Mouse (Mus musculus) ZHBTc4 (cell line): ENCODE data around the gene Olfr122.

ENCODE experiments used
- DNase-seq: peaks from one replicate; pipeline ENCODE4 v3.0.0-alpha.2; 2011; ENCODE audit warnings: low read depth, low spot score

The Olfr122 gene

DNA sequence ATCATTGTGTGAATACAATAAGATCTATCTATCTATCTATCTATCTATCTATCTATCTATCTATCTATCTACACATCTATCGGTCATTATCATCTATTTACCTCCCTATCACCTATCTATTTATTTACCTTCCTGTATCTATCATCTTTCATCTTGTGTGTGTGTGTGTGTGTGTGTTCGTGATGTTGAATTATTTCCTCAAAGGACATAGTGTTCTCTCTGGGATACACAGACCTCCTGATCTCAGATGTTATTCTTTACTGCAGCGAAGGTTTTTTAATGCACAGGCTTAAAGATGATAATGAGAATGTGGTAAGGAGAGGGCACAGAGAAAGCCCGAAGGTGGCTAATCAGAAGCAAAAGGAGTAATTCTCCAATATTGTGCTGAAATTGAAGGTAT is at the start of gene Olfr122:
Gene Olfr122 (plus strand): TSS at position 301 of the 400 bp plus-strand sequence.
- DNase-seq: no peak

GRCm38 (mm10) chr17:37721508-37721907 is 46.9 kb upstream of the Olfr122 start, which contains the start of gene Olfr120:
Olfr120 (plus strand) TSS chr17:37721808.
- no peak for DNase-seq

DNA sequence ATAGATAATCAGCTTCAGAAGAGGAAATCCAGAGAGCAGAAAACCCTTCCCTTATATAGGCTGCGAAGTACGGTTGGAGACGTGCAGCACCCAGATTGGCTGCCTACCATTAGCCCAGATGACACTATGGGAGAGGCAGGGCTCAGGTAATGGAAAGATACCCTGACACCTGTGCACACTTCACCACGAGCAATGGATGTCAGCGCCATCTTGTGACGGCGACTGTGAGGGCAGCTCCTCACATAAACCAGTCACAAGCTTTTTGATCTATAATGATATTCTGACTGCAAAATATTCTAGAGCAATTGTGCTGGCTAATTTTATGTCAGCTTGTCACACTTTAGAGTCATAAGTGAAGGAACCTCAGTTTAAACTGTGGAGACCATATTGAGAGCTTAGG is 30.3 kb upstream of the Olfr122 start:
- DNase-seq: no peak

DNA sequence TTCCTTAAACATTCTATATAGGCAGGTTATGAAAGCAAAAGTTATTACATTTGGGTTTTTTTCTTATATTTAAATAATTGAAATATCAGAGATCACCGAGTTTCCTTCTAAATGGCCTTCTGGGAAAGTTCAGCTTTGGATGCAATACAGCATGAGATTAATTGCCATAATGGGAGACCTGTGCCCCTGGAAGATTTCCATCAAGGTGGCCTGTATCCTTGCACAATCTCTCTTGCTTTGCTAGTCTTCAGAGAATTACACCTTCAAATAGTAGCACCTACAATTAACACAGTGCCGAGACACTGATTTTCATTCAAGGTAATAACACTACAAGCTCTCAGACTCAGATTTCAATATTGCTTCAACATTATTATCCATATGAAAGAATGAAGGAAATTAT is 24.8 kb downstream of the Olfr122 start, which contains the start of gene Olfr123:
Gene Olfr123 (plus strand): TSS at position 301 of the 400 bp plus-strand sequence.
- no peak for DNase-seq

DNA sequence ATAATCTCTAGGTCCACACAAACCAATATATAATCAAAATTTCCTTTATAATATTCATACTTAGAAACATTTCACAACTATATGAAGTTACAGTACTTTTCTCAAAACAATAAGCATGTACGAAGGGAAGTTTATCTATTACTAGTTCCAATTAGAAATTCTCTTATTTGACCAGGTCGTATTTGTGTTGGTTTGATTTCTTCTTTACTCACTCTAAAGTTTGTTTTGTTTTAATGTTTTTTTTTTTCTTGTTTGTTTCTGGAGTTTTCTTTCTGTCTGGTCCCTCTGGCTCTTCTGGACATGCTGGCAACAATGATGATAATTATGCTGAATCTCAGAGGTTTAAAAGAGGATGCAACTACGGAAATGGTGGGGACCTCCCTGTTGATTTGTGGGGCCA is 31.2 kb downstream of the Olfr122 start, which contains the start of gene Olfr124:
Gene Olfr124 (plus strand): TSS at position 301 of the 400 bp plus-strand sequence.
- no peak for DNase-seq
